Comparison of ENCODE assay signal across 9 mouse cellular contexts in the genomic region with DNA sequence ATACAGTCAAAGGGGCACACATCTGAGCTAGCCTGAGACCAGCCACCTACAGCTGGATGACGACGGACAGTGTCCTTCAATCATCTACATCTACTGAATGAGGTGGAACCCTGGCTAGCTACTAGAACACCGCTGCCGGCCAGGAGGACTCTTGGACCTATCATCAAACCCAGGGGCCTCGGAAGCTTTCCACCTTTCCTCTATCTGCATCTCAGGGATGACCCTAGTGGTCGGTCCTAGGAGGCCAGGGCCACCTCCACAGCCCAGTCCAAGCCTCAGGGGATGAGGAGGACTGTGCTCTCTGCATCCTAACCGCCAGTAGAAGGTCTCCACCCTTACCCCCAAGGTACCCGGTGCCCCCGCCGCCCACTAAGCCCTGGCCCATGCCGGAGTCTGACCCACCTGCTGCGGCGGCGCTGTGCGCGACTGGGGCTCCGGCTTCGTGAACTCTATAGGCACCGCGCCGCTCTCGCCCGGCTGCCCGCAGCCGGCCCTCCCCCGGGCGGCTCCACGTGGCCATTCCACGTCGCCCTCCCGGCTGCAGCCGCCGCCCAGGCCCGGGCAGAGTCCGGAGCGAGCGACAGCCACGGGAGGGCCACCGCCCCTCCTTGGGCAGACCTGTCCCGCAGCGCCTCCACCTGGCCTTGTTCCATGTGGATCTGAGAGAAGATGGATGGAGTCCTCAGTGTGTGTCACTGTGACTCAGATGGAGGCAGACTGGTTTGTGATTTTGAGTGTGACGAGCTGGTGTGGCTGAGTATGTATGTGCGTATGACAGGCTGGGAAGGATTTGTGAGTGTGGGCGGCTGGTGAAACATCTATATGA. TPM values are rescaled to one million over a fixed set of nuclear protein-coding genes. Genes with fewer than 3 reads are reported as not detected.
DNase-seq lines count a peak whose midpoint lies in the region; ATAC-seq lines count a peak whose summit lies in the region.
"Had no signal": no experiment of that assay in that cellular context is flagged by ENCODE, and none has a peak within 500 bp of the region (broad histone marks: within the 10 kb centered on the region; RNA-seq: fewer than 3 reads in every experiment).

Gene Cgref1 (minus strand): TSS at position 636 of the 826 bp plus-strand sequence.

- no peaks in the 10 kb centered on the region for H3K36me3 ChIP-seq in heart, embryonic 10.5 days
- H3K36me3 ChIP-seq in kidney, embryonic 14.5 days (ENCODE audit: control insufficient read depth, insufficient read depth, low read length) = no peaks in the 10 kb centered on the region
- no peaks in the 10 kb centered on the region for H3K36me3 ChIP-seq in limb, embryonic 13.5 days
- no peaks in the 10 kb centered on the region for H3K36me3 ChIP-seq in midbrain, embryonic 14.5 days (ENCODE audit: control insufficient read depth, insufficient read depth, low read length)

- H3K27ac ChIP-seq in heart, embryonic 10.5 days = peak within 1 kb of the TSS; percentile 84
- no peak within 1 kb of the TSS for H3K27ac ChIP-seq in kidney, embryonic 14.5 days (ENCODE audit: low read depth, low read length)
- no peak within 1 kb of the TSS for H3K27ac ChIP-seq in limb, embryonic 13.5 days
- peak within 1 kb of the TSS; percentile 37; the same call in 1 of the 2 replicates for H3K27ac ChIP-seq in midbrain, embryonic 14.5 days (replicated peaks; ENCODE audit: low read depth, low read length)

- DNase-seq in spleen, postnatal 4 days (ENCODE audit: low spot score in 2 of 2) = peak; percentile 37 to 71
- DNase-seq in spleen, adult 18-20 months = no peak
- DNase-seq in embryo, embryonic 10.5 days (ENCODE audit: low spot score) = peak; percentile 65
- peak; percentile 81 for DNase-seq in heart, embryonic 10.5 days (ENCODE audit: low spot score)
- peak; percentile 83 for DNase-seq in midbrain, embryonic 14.5 days
- peak; percentile 61 for DNase-seq in telencephalon, adult 2 months (ENCODE audit: low read depth, low spot score)

- 5% methylated on average over 44 of the region's 44 CpGs for WGBS in heart, embryonic 10.5 days
- WGBS in kidney, embryonic 14.5 days = 4% methylated on average over 44 of the region's 44 CpGs
- WGBS in limb, embryonic 13.5 days = 7% methylated on average over 44 of the region's 44 CpGs
- WGBS in midbrain, embryonic 14.5 days = 5% methylated on average over 44 of the region's 44 CpGs

- no peaks in the 10 kb centered on the region for H3K9me3 ChIP-seq in heart, embryonic 10.5 days
- H3K9me3 ChIP-seq in kidney, embryonic 14.5 days (ENCODE audit: control insufficient read depth, low read length) = no peaks in the 10 kb centered on the region
- H3K9me3 ChIP-seq in limb, embryonic 13.5 days = no peaks in the 10 kb centered on the region
- H3K9me3 ChIP-seq in midbrain, embryonic 14.5 days (ENCODE audit: control insufficient read depth, low read length) = no peaks in the 10 kb centered on the region

- H3K4me1 ChIP-seq in heart, embryonic 10.5 days = peaks cover 21% of the 10 kb centered on the region
- H3K4me1 ChIP-seq in kidney, embryonic 14.5 days (ENCODE audit: control insufficient read depth, insufficient read depth, low read length) = peaks cover 15% of the 10 kb centered on the region
- peaks cover 19% of the 10 kb centered on the region for H3K4me1 ChIP-seq in limb, embryonic 13.5 days
- peaks cover 11% of the 10 kb centered on the region for H3K4me1 ChIP-seq in midbrain, embryonic 14.5 days (ENCODE audit: control insufficient read depth, insufficient read depth, low read length)

- peak; percentile 50 for ATAC-seq in kidney, embryonic 14.5 days (ENCODE audit: low FRiP score, low TSS enrichment)
- ATAC-seq in limb, embryonic 13.5 days (ENCODE audit: low FRiP score, low read depth) = peak; percentile 30; the same call in 1 of the 2 replicates
- ATAC-seq in midbrain, embryonic 14.5 days (ENCODE audit: low FRiP score, low TSS enrichment) = peak; percentile 65
- ATAC-seq: Patski had no signal

- H3K9ac ChIP-seq in kidney, embryonic 14.5 days (ENCODE audit: low read depth, low read length) = peak within 1 kb of the TSS; percentile 58
- peak within 1 kb of the TSS; percentile 74 for H3K9ac ChIP-seq in limb, embryonic 13.5 days
- H3K9ac ChIP-seq in midbrain, embryonic 14.5 days (replicated peaks; ENCODE audit: low read length) = peak within 1 kb of the TSS; percentile 66

- peaks cover 20% of the 10 kb centered on the region for H3K27me3 ChIP-seq in heart, embryonic 10.5 days (ENCODE audit: insufficient read depth, poor library complexity, severe bottlenecking)
- peaks cover 5% of the 10 kb centered on the region; the same call in 1 of the 2 replicates for H3K27me3 ChIP-seq in kidney, embryonic 14.5 days (ENCODE audit: control insufficient read depth, insufficient read depth, low read length)
- peaks cover 18% of the 10 kb centered on the region for H3K27me3 ChIP-seq in limb, embryonic 13.5 days
- no peaks in the 10 kb centered on the region for H3K27me3 ChIP-seq in midbrain, embryonic 14.5 days (ENCODE audit: control insufficient read depth, insufficient read depth, low read length)
- H3K27me3 ChIP-seq: Patski had no signal

- H3K4me2 ChIP-seq in kidney, embryonic 14.5 days (replicated peaks; ENCODE audit: low read depth, low read length) = peak within 1 kb of the TSS; percentile 93
- H3K4me2 ChIP-seq in limb, embryonic 13.5 days (replicated peaks) = peak within 1 kb of the TSS; percentile 92
- H3K4me2 ChIP-seq in midbrain, embryonic 14.5 days (ENCODE audit: low read length) = peak within 1 kb of the TSS; percentile 76

- peak within 1 kb of the TSS; percentile 66 for H3K4me3 ChIP-seq in heart, embryonic 10.5 days
- peak within 1 kb of the TSS; percentile 51 for H3K4me3 ChIP-seq in kidney, embryonic 14.5 days (ENCODE audit: low read length)
- H3K4me3 ChIP-seq in limb, embryonic 13.5 days = peak within 1 kb of the TSS; percentile 54
- H3K4me3 ChIP-seq in midbrain, embryonic 14.5 days (replicated peaks; ENCODE audit: low read depth, low read length) = peak within 1 kb of the TSS; percentile 51

RNA-seq across cellular contexts. Expression of gene Cgref1, which starts in this region (rescaled TPM):
- 5.5 and 6.0 TPM in 2 replicates for polyA plus RNA-seq in heart, embryonic 10.5 days (2016; fragmentation: Nextera tagmentation; extraction: Ambion mirVana)
- 7.5 and 10.4 TPM in 2 replicates for polyA plus RNA-seq in kidney, embryonic 14.5 days (2014; fragmentation: Nextera tagmentation; extraction: Ambion mirVana)
- polyA plus RNA-seq in limb, embryonic 13.5 days (2015; fragmentation: Nextera tagmentation; extraction: Ambion mirVana) = 7.6 and 8.7 TPM in 2 replicates
- polyA plus RNA-seq in midbrain, embryonic 14.5 days (2014; fragmentation: Nextera tagmentation; extraction: Ambion mirVana) = 43.0 and 55.3 TPM in 2 replicates

Comparison
In these comparisons a context has a peak if more than half of its experiments do, and no peak if none do; other contexts are left out.
1. DNase-seq: peak in spleen, postnatal 4 days (2 of 2), embryo, embryonic 10.5 days (single experiment), heart, embryonic 10.5 days (single experiment), midbrain, embryonic 14.5 days (single experiment) and telencephalon, adult 2 months (single experiment); none in spleen, adult 18-20 months (0 of 2).
2. H3K27ac ChIP-seq: peak in heart, embryonic 10.5 days (single experiment) and midbrain, embryonic 14.5 days (single experiment); none in kidney, embryonic 14.5 days (single experiment) and limb, embryonic 13.5 days (single experiment).
3. Peak in every context shown above with its lines, with median percentiles within 50 percentile points of each other: H3K4me3 ChIP-seq, ATAC-seq, H3K4me2 ChIP-seq and H3K9ac ChIP-seq.